Mouse (Mus musculus) E14TG2a.4 (cell line): ENCODE measurements around the gene Ralgps1.

Source experiments
- CTCF ChIP-seq: conservative IDR thresholded peaks from 2 replicates; pipeline ENCODE4 v1.5.1; 2014; ENCODE audit warnings: low read length
- NANOG ChIP-seq: IDR thresholded peaks from 2 replicates; pipeline ENCODE4 v1.6.1; 2014; ENCODE audit warnings: borderline replicate concordance, low read length, mixed read lengths
- POU5F1 ChIP-seq: IDR thresholded peaks from 2 replicates; pipeline ENCODE4 v1.6.1; 2014; ENCODE audit warnings: low read length, borderline replicate concordance

DNA sequence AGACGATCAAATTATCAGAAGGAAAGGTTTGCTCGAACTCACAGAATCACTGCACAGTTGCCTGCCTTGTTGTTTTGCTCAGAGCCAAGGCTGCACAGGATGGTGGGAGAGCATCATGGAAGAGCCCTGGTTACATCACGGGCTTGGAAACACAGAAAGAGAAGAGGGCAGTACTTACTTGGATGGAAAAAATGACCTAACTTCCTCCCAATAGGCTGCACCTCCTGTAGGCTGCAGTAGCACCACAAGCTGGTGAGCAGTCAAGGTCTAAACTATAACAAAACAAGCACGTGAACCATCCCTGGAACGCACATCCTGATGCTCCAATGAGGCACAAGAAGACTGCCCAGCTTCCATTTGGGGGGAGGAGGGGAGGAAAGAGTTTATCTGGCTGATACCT is 163.2 kb downstream of the Ralgps1 start:
- no peak for TF ChIP-seq NANOG
- TF ChIP-seq CTCF = no peak
- TF ChIP-seq POU5F1 = no peak
